Mouse (Mus musculus) myocyte (in vitro differentiated cells): ENCODE measurements at regions not wholly inside any gene's neighbourhood (a gene's known extent, or its start where the extent isn't known, plus 50 kb on each side); places are given as distances from the start of the nearest gene placed in this dataset.

Experiments
- POLR2A ChIP-seq: IDR thresholded peaks from one replicate; pipeline ENCODE4 v1.6.1; 2011; ENCODE audit warnings: low read depth, mild to moderate bottlenecking, control low read depth, moderate library complexity; ENCODE audit not compliant: insufficient read length
- REST ChIP-seq: IDR thresholded peaks from one replicate; pipeline ENCODE4 v1.6.1; 2011; ENCODE audit warnings: mild to moderate bottlenecking, control low read depth, moderate library complexity; ENCODE audit not compliant: insufficient read depth, insufficient read length

GRCm38 (mm10) chr17:50392428-50392827, 99.0 kb upstream of the Dazl start:
- TF ChIP-seq POLR2A: no peak
- TF ChIP-seq REST: no peak
